Mouse (Mus musculus): Measurements from ENCODE around the gene Rbbp5.

- TF ChIP-seq CTCF (IDR thresholded peaks at IDR 0.05; ENCODE audit: insufficient read depth, low read depth, low read length) (no peak), POLR2A (IDR thresholded peaks at IDR 0.05; ENCODE audit: insufficient read depth, low read depth, low read length) (no peak)
Observed at GRCm38 (mm10) chr1:132436320-132436958, 40.7 kb upstream of the Rbbp5 start.

Measured in olfactory bulb, adult 2 months (tissue).